Mouse (Mus musculus) kidney, adult 11 months (tissue): ENCODE results near the gene Gm3409.
"Not testable (repeated sequence)": the region's sequence is repeated elsewhere in the genome, so short reads cannot be mapped to it uniquely, and the experiment has no call there.

ENCODE experiments used
- DNase-seq: peaks from one replicate; pipeline ENCODE4 v3.0.0; 2022

The Gm3409 gene

GRCm38 (mm10) chr5:146537347-146537746 lies at the start of gene Gm3409:
Gm3409 (plus strand) TSS chr5:146537647.
- not testable (repeated sequence) for DNase-seq

- not testable (repeated sequence) for DNase-seq
Observed at GRCm38 (mm10) chr5:146488959-146489358, 48.5 kb upstream of the Gm3409 start.

GRCm38 (mm10) chr5:146491063-146491462 lies 46.4 kb upstream of the Gm3409 start, which contains the start of gene Gm6370:
Gm6370 (plus strand) TSS chr5:146491363.
- not testable (repeated sequence) for DNase-seq

GRCm38 (mm10) chr5:146502099-146502498 lies 35.3 kb upstream of the Gm3409 start, which contains the start of gene 4930449I24Rik:
4930449I24Rik (plus strand) TSS chr5:146502399.
- DNase-seq: not testable (repeated sequence)

- DNase-seq: not testable (repeated sequence)
Observed at GRCm38 (mm10) chr5:146513823-146514222, 23.6 kb upstream of the Gm3409 start, which contains the start of gene Gm3402. Gm3402 (plus strand) TSS chr5:146514123.

- peak; percentile 2 for DNase-seq
Observed at GRCm38 (mm10) chr5:146525501-146525900, 11.9 kb upstream of the Gm3409 start, which contains the start of gene Gm3404. Gm3404 (plus strand) TSS chr5:146525801.

GRCm38 (mm10) chr5:146555836-146556235 lies 18.4 kb downstream of the Gm3409 start, which contains the start of gene Gm3415:
Gm3415 (plus strand) TSS chr5:146556136.
- DNase-seq: not testable (repeated sequence)

GRCm38 (mm10) chr5:146564259-146564658 lies 26.8 kb downstream of the Gm3409 start:
- no peak for DNase-seq

GRCm38 (mm10) chr5:146567054-146567453 lies 29.6 kb downstream of the Gm3409 start:
- no peak for DNase-seq

GRCm38 (mm10) chr5:146570179-146570578 lies 32.7 kb downstream of the Gm3409 start:
- not testable (repeated sequence) for DNase-seq

- DNase-seq: not testable (repeated sequence)
Observed at GRCm38 (mm10) chr5:146571830-146572734, 34.6 kb downstream of the Gm3409 start.

GRCm38 (mm10) chr5:146572735-146573042 lies 35.2 kb downstream of the Gm3409 start:
- DNase-seq: not testable (repeated sequence)

- no peak for DNase-seq
Observed at GRCm38 (mm10) chr5:146576668-146577067, 39.2 kb downstream of the Gm3409 start.

GRCm38 (mm10) chr5:146584156-146584477 lies 46.7 kb downstream of the Gm3409 start:
- DNase-seq: no peak

GRCm38 (mm10) chr5:146584478-146585306 lies 47.2 kb downstream of the Gm3409 start, which contains the start of gene Gpr12:
Gpr12 (minus strand) TSS chr5:146585239.
- no peak for DNase-seq

- DNase-seq: no peak
Observed at GRCm38 (mm10) chr5:146585307-146585651, 47.8 kb downstream of the Gm3409 start.

GRCm38 (mm10) chr5:146586357-146587070 lies 49.1 kb downstream of the Gm3409 start:
- DNase-seq: no peak
